Mouse (Mus musculus) kidney, embryonic 14.5 days (tissue): ENCODE measurements around the gene Sacs. TPM values are rescaled to one million over a fixed set of nuclear protein-coding genes. Genes with fewer than 3 reads are reported as not detected.

ENCODE experiments used
- ATAC-seq: fragments of 200-750 bp; cut with Nextera tagmentation; 2 replicates; pipeline ENCODE4 v1.8.0; 2017; ENCODE audit warnings: moderate number of reproducible peaks, mild to moderate bottlenecking, moderate TSS enrichment, moderate library complexity; ENCODE audit not compliant: low FRiP score, low TSS enrichment
- H3K27ac ChIP-seq: fragments of 300-500 bp; sonication (generic); 2 replicates; pipeline ENCODE4 v1.5.1; 2014; ENCODE audit warnings: low read depth, mild to moderate bottlenecking, low read length, moderate library complexity, mixed read lengths
- H3K27me3 ChIP-seq: fragments of 300-500 bp; sonication (generic); 2 replicates; pipeline ENCODE4 v1.6.1; 2014; ENCODE audit warnings: mild to moderate bottlenecking, low read length; ENCODE audit not compliant: control insufficient read depth, insufficient read depth
- H3K36me3 ChIP-seq: fragments of 300-500 bp; sonication (generic); 2 replicates; pipeline ENCODE4 v1.6.1; 2014; ENCODE audit warnings: low read length, mixed read lengths; ENCODE audit not compliant: control insufficient read depth, insufficient read depth
- H3K4me1 ChIP-seq: fragments of 300-500 bp; sonication (generic); 2 replicates; pipeline ENCODE4 v1.6.1; 2014; ENCODE audit warnings: low read length, mixed read lengths; ENCODE audit not compliant: control insufficient read depth, insufficient read depth
- H3K4me2 ChIP-seq: fragments of 300-500 bp; sonication (generic); replicated peaks from 2 replicates; pipeline ENCODE4 v1.6.1; 2014; ENCODE audit warnings: low read depth, mild to moderate bottlenecking, low read length
- H3K4me3 ChIP-seq: fragments of 300-500 bp; sonication (generic); 2 replicates; pipeline ENCODE4 v1.5.1; 2014; ENCODE audit warnings: mild to moderate bottlenecking, low read length
- H3K9ac ChIP-seq: fragments of 300-500 bp; sonication (generic); 2 replicates; pipeline ENCODE4 v1.6.1; 2014; ENCODE audit warnings: low read depth, mild to moderate bottlenecking, low read length, moderate library complexity
- H3K9me3 ChIP-seq: fragments of 300-500 bp; sonication (generic); 2 replicates; pipeline ENCODE4 v1.6.1; 2016; ENCODE audit warnings: low read length; ENCODE audit not compliant: control insufficient read depth
- WGBS: fragments of 180-500 bp; shearing (Covaris S2); extraction: QIAGEN DNeasy Blood & Tissue Kit; methylation state at CpG from one replicate; pipeline ENCODE4 v1.1.7; 2014; 5-methylcytosine and 5-hydroxymethylcytosine counted together
- polyA plus RNA-seq: library from polyadenylated mRNA; unstranded; fragments of >200 nt; fragmentation: Nextera tagmentation; extraction: Ambion mirVana; gene quantifications from 2 replicates; pipeline ENCODE4 v1.2.1, GENCODE M21; 2014

Gene Sacs
- polyA plus RNA-seq, 1 experiment from 2014 or later, result 3.6 TPM

GRCm38 (mm10) chr14:61238751-61239150 lies 100.5 kb downstream of the Sacs start:
- no peaks in the 10 kb centered on the region for H3K36me3 ChIP-seq
- 55% methylated on average over 9 of the region's 9 CpGs for WGBS
- H3K4me2 ChIP-seq, result no peak overlapping the region
- H3K9me3 ChIP-seq, result no peaks in the 10 kb centered on the region
- ATAC-seq, result no peak
- no peak overlapping the region for H3K27ac ChIP-seq
- H3K9ac ChIP-seq, result no peak overlapping the region
- H3K4me3 ChIP-seq, result no peak overlapping the region
- no peaks in the 10 kb centered on the region for H3K4me1 ChIP-seq
- no peaks in the 10 kb centered on the region for H3K27me3 ChIP-seq

GRCm38 (mm10) chr14:61242611-61243010 lies 104.4 kb downstream of the Sacs start:
- Histone ChIP-seq H3K27me3 (no peaks in the 10 kb centered on the region), H3K9ac (no peak overlapping the region), H3K9me3 (0 out of 2 replicates have a peak, but pooled peaks cover 3% of the 10 kb centered on the region), H3K4me2 (no peak overlapping the region), H3K36me3 (no peaks in the 10 kb centered on the region), H3K4me1 (no peaks in the 10 kb centered on the region), H3K4me3 (no peak overlapping the region), H3K27ac (no peak overlapping the region)
- 44% methylated on average over 6 of the region's 6 CpGs for WGBS
- ATAC-seq, result no peak

DNA sequence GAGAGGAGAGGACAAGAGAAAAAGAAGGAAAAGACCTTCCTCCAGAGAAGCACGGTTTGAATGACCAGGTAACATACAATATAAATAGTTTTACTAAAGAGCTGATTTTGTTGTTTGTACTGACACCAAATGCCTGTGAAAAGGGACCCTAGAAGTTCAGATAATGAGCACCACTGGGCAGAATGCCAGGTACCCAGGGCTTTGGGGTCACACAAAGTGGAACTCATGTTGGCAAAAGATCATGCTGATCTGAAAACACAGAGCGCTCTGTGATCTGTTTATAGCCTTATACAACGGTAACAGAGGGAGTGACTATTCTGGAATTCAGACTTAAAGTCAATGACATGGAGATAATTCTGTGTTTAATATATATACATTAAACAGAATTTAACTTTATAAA lies 108.2 kb downstream of the Sacs start:
- Histone ChIP-seq H3K27me3 (no peaks in the 10 kb centered on the region), H3K9me3 (peaks cover 10% of the 10 kb centered on the region), H3K9ac (no peak overlapping the region), H3K4me2 (no peak overlapping the region), H3K4me1 (no peaks in the 10 kb centered on the region), H3K36me3 (no peaks in the 10 kb centered on the region), H3K4me3 (no peak overlapping the region), H3K27ac (no peak overlapping the region)
- ATAC-seq, result no peak
- 78% methylated on average over 3 of the region's 3 CpGs for WGBS

DNA sequence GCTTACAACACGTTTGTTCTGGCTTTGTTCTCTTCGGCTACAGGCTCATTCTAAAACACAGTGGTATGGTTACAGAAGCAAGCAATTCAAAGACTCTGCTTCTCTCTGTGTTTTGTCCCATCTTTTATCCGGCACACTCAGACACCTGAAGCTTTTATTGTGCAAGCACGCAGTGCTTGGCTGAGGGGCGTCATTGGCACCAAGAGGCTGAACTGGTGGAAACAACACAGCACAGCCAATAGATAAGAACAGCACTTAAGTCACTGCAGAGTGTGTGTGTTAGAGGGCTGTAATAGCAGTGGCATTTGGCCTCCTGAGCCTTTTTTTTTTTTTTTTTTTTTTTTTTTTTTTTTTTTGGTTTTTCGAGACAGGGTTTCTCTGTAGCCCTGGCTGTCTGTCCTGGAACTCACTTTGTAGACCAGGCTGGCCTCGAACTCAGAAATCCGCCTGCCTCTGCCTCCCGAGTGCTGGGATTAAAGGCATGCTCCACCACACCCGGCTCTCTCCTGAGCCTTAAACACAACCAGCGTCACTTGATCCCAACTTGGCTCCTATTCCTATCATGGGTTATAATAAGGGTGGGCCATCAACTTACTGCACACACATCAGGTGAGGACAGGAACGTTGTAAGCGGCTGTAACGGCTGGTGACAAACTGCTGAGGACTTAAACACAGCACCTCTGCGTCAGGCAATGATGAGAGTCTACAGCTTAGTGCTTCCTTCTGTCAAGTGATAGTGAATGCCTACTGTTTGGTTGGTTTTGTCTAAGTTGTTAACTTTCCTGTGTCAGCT lies 114.5 kb downstream of the Sacs start:
- H3K9me3 ChIP-seq, result peaks cover 8% of the 10 kb centered on the region
- no peak for ATAC-seq
- H3K4me3 ChIP-seq, result no peak overlapping the region
- H3K27me3 ChIP-seq, result no peaks in the 10 kb centered on the region
- H3K36me3 ChIP-seq, result no peaks in the 10 kb centered on the region
- H3K4me2 ChIP-seq, result no peak overlapping the region
- H3K4me1 ChIP-seq, result no peaks in the 10 kb centered on the region
- no peak overlapping the region for H3K9ac ChIP-seq
- 72% methylated on average over 15 of the region's 15 CpGs for WGBS
- no peak overlapping the region for H3K27ac ChIP-seq

DNA sequence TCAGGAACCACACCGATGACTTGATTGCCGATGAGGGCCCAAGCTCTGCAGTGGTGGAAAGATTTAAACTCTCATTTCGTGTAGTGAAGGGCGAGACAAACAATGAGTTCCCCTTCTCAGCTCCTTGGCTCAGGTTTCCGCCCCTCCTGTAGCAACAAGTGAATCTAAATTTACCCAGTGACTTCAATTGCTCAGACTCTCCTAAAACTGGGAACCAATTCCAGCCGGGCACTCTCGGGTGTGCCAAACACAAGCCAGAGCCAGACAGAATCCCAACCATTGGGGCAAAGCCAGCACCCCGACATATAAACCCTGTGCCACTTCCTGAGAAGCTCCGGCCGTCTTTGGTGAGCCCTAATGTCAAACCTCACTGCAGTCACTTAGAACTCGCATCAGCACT lies 120.1 kb downstream of the Sacs start, which contains the start of gene Sgcg:
Gene Sgcg, minus strand, starts transcription at position 139 of the 400 bp plus-strand sequence.
- Histone ChIP-seq H3K9ac (no peak within 1 kb of the TSS; the same call in 1 of the 2 replicates), H3K9me3 (no peaks in the 10 kb centered on the region), H3K4me3 (no peak within 1 kb of the TSS), H3K4me1 (peaks cover 6% of the 10 kb centered on the region; the same call in 1 of the 2 replicates), H3K27me3 (no peaks in the 10 kb centered on the region), H3K36me3 (no peaks in the 10 kb centered on the region), H3K4me2 (no peak within 1 kb of the TSS), H3K27ac (no peak within 1 kb of the TSS)
- peak; percentile 46 for ATAC-seq
- WGBS, result 17% methylated on average over 11 of the region's 11 CpGs

GRCm38 (mm10) chr14:61259084-61259483 lies 120.8 kb downstream of the Sacs start:
- H3K4me2 ChIP-seq, result no peak overlapping the region
- H3K4me3 ChIP-seq, result no peak overlapping the region
- peaks cover 6% of the 10 kb centered on the region; the same call in 1 of the 2 replicates for H3K4me1 ChIP-seq
- no peak overlapping the region for H3K9ac ChIP-seq
- no peak for ATAC-seq
- WGBS, result 5% methylated on average over 3 of the region's 3 CpGs
- H3K27me3 ChIP-seq, result no peaks in the 10 kb centered on the region
- no peaks in the 10 kb centered on the region for H3K9me3 ChIP-seq
- H3K27ac ChIP-seq, result no peak overlapping the region
- no peaks in the 10 kb centered on the region for H3K36me3 ChIP-seq

- Histone ChIP-seq H3K9me3 (no peaks in the 10 kb centered on the region), H3K4me1 (no peaks in the 10 kb centered on the region), H3K27me3 (no peaks in the 10 kb centered on the region), H3K27ac (no peak overlapping the region), H3K4me3 (no peak overlapping the region), H3K36me3 (no peaks in the 10 kb centered on the region), H3K4me2 (no peak overlapping the region), H3K9ac (no peak overlapping the region)
- 68% methylated on average over 5 of the region's 5 CpGs for WGBS
- no peak for ATAC-seq
Observed at GRCm38 (mm10) chr14:61267908-61268475, 129.7 kb downstream of the Sacs start.

DNA sequence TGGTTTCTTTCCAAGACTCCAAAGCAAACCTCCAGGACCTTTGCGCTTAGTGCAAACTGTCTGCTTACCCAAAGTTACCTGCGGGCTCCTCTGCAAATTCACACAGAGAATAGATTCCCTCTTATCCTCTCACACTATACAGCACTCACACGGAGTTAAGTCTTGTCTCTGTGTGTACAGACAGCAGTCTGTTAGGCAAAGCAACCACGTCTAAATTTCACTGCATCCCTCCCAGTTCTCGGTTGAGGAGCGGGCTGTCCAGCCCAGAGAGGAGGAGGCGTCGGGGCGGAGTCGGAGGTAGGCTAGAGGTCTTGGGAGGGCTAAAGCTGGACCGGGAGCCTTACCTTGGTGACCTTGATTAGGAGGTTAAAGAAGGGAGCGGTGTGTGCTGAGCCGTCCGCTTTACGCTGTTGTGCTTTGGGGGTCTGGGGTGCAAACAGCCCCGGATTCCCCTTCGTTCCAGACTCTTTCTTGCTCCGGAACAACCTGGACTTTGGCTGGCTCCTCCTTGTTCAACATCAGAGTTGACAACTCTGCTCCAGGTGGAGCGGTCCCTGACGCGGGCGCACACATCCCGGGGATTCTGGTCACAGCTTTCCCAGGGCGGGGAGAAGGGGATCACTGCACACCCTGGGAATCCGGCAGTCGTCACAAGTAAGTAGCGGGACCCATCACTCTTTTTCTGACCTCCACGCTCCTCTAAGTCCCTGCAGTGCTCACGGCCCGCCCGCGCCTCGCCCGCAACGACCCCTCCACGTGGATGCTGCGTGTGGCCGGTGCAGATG lies 136.3 kb downstream of the Sacs start:
- Histone ChIP-seq H3K9ac (no peak overlapping the region), H3K36me3 (no peaks in the 10 kb centered on the region), H3K27ac (no peak overlapping the region), H3K4me1 (0 out of 2 replicates have a peak, but pooled peaks cover 3% of the 10 kb centered on the region), H3K9me3 (no peaks in the 10 kb centered on the region), H3K4me3 (peak overlapping the region; percentile 20), H3K4me2 (peak overlapping the region; percentile 28), H3K27me3 (peaks cover 13% of the 10 kb centered on the region)
- 7% methylated on average over 38 of the region's 38 CpGs for WGBS
- peak; percentile 35; the same call in 1 of the 2 replicates for ATAC-seq
